Mouse (Mus musculus) cerebellum, adult (tissue): Measurements from ENCODE around the gene Gper1.
"Not testable (repeated sequence)": the region's sequence is repeated elsewhere in the genome, so short reads cannot be mapped to it uniquely, and the experiment has no call there.

Source experiments
- ATAC-seq: cut with Nextera tagmentation; 2 replicates; pipeline ENCODE4 v1.9.2; 2017; ENCODE audit warnings: mild to moderate bottlenecking, moderate library complexity, mixed read lengths; ENCODE audit not compliant: insufficient number of reproducible peaks, low FRiP score, low TSS enrichment

Gper1 gene

GRCm38 (mm10) chr5:139389676-139390061 is 33.3 kb upstream of the Gper1 start:
- no peak for ATAC-seq

- not testable (repeated sequence) for ATAC-seq
Measured at GRCm38 (mm10) chr5:139390324-139391119, 32.4 kb upstream of the Gper1 start.

- 0 out of 2 replicates have a peak, but pooled peaks have one; percentile 5 for ATAC-seq
Measured at GRCm38 (mm10) chr5:139391309-139391990, 31.5 kb upstream of the Gper1 start.

- no peak for ATAC-seq
Measured at GRCm38 (mm10) chr5:139392219-139393196, 30.4 kb upstream of the Gper1 start.

- ATAC-seq, result no peak
Measured at GRCm38 (mm10) chr5:139393197-139393588, 29.8 kb upstream of the Gper1 start.

GRCm38 (mm10) chr5:139394399-139394798 is 28.6 kb upstream of the Gper1 start:
- no peak for ATAC-seq

- ATAC-seq, result no peak
Measured at GRCm38 (mm10) chr5:139395528-139395927, 27.4 kb upstream of the Gper1 start.

GRCm38 (mm10) chr5:139397359-139397916 is 25.5 kb upstream of the Gper1 start:
- ATAC-seq, result no peak

GRCm38 (mm10) chr5:139397959-139398753 is 24.8 kb upstream of the Gper1 start:
- ATAC-seq, result peak; percentile 65

- ATAC-seq, result no peak
Measured at GRCm38 (mm10) chr5:139398786-139399185, 24.2 kb upstream of the Gper1 start.

GRCm38 (mm10) chr5:139399991-139400390 is 23.0 kb upstream of the Gper1 start:
- ATAC-seq, result no peak

GRCm38 (mm10) chr5:139402106-139402505 is 20.8 kb upstream of the Gper1 start:
- ATAC-seq, result no peak

GRCm38 (mm10) chr5:139403692-139404260 is 19.2 kb upstream of the Gper1 start:
- no peak for ATAC-seq

GRCm38 (mm10) chr5:139404801-139405401 is 18.1 kb upstream of the Gper1 start, which contains the start of gene C130050O18Rik:
Gene C130050O18Rik, plus strand, starts transcription at chr5:139405280.
- no peak for ATAC-seq

GRCm38 (mm10) chr5:139405478-139405877 is 17.5 kb upstream of the Gper1 start:
- ATAC-seq, result no peak

- ATAC-seq, result no peak
Measured at GRCm38 (mm10) chr5:139405953-139406352, 17.0 kb upstream of the Gper1 start.

GRCm38 (mm10) chr5:139407121-139407885 is 15.6 kb upstream of the Gper1 start:
- ATAC-seq, result no peak

GRCm38 (mm10) chr5:139408511-139408910 is 14.4 kb upstream of the Gper1 start:
- ATAC-seq, result no peak
